Mouse (Mus musculus) stomach, postnatal 0 days (tissue): ENCODE results near the gene Gm30191.

Experiments used
- CTCF ChIP-seq: IDR thresholded peaks from 2 replicates; pipeline ENCODE4 v1.5.1; 2016; ENCODE audit warnings: antibody characterized with exemption, low read depth, mild to moderate bottlenecking, moderate library complexity
- EP300 ChIP-seq: optimal IDR thresholded peaks from 2 replicates; pipeline ENCODE3; 2016; ENCODE audit warnings: antibody characterized with exemption

DNA sequence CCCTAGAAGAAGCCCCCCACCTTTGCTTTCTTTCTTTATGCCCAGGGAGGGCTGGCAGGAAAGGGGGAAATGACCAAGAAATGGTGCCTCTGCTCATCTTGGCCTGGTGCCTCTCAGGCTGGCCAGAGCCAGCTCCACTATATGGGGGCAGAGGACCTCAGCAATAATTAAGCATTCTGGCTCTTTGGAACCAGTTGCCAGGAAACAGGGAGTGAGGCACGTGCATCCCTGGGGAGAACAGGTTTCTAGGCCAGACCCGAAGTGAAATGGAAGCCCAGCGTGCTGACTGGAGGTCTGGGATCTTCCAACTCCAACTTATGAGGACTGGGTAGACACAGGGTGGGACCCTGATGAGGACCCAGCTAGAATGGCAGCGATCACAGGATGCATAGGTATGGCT, 479 bp upstream of the Gm30191 start:
- TF ChIP-seq CTCF (no peak), EP300 (no peak)
